Mouse (Mus musculus): ENCODE results near the gene Pax2. TPM values are rescaled to one million over a fixed set of nuclear protein-coding genes. Genes with fewer than 3 reads are reported as not detected.

The Pax2 gene
- polyA plus RNA-seq, 1 experiment from 2014 or later: not detected

DNA sequence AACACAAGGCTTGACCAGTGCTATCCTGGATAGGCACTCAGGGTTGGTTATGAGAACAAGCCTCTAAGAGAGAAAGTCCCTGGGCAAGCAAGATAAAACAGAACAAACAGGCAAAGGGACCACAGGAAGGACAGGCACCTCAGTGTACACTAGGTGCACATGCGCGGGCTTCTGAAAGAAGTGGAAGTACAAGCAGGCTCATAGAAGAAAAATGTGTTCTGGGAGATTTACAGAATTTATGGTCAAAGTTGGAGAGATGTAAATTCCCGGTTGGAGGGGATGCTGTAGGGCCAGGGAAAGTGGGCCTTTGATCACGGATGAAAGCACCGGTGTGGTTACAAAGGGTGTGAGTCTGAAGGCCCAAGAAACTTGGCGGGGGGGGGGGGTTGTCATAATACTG is 10.1 kb upstream of the Pax2 start:
- Histone ChIP-seq H3K9ac (replicated peaks; ENCODE audit: low read depth, low read length) (no peak overlapping the region), H3K36me3 (ENCODE audit: control insufficient read depth, insufficient read depth, low read length) (no peaks in the 10 kb centered on the region), H3K27me3 (ENCODE audit: control insufficient read depth, insufficient read depth, low read length) (peaks cover 72% of the 10 kb centered on the region), H3K4me3 (ENCODE audit: low read depth, low read length) (no peak overlapping the region), H3K4me1 (ENCODE audit: control insufficient read depth, insufficient read depth, low read length) (peaks cover 6% of the 10 kb centered on the region; the same call in 1 of the 2 replicates), H3K27ac (ENCODE audit: low read length) (no peak overlapping the region), H3K9me3 (ENCODE audit: control insufficient read depth, low read depth, low read length) (no peaks in the 10 kb centered on the region), H3K4me2 (replicated peaks; ENCODE audit: low read depth, low read length) (no peak overlapping the region)
- no peak for ATAC-seq (ENCODE audit: insufficient number of reproducible peaks, insufficient read depth, low FRiP score, low read depth)
- 7% methylated on average over 6 of the region's 6 CpGs for WGBS

DNA sequence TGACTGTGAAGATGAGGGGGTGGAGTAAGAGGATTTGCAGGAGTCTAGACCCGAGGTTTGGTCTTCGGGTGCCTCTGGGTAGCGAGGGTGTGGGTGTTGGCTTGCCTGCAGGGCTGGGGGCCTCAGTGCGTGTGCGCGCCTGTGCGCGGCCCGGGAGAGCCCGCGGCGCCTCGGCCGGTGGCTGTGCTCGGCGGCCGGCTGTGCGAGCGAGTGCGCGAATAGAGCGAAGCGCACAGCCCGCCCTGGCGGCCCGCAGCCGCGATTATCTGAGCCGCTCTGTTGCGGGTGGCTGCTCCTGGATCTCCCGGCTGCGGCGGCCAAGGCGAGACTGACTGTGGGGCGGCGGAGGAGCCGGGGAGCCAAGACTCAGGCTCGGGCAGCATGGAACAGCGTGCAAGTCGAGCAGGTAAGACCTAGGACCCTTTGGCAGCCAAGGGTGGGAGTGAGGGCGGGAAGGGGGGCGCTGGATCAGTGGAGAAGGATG is 9.3 kb upstream of the Pax2 start:
- WGBS: under 1% methylated on average over 41 of the region's 42 CpGs
- no peak overlapping the region for H3K4me2 ChIP-seq (replicated peaks; ENCODE audit: low read depth, low read length)
- no peak overlapping the region for H3K9ac ChIP-seq (replicated peaks; ENCODE audit: low read depth, low read length)
- H3K27ac ChIP-seq (ENCODE audit: low read length): no peak overlapping the region
- peaks cover 76% of the 10 kb centered on the region for H3K27me3 ChIP-seq (ENCODE audit: control insufficient read depth, insufficient read depth, low read length)
- peak overlapping the region; percentile 5; the same call in 1 of the 2 replicates for H3K4me3 ChIP-seq (ENCODE audit: low read depth, low read length)
- H3K36me3 ChIP-seq (ENCODE audit: control insufficient read depth, insufficient read depth, low read length): no peaks in the 10 kb centered on the region
- peaks cover 6% of the 10 kb centered on the region; the same call in 1 of the 2 replicates for H3K4me1 ChIP-seq (ENCODE audit: control insufficient read depth, insufficient read depth, low read length)
- no peaks in the 10 kb centered on the region for H3K9me3 ChIP-seq (ENCODE audit: control insufficient read depth, low read depth, low read length)
- ATAC-seq (ENCODE audit: insufficient number of reproducible peaks, insufficient read depth, low FRiP score, low read depth): no peak

DNA sequence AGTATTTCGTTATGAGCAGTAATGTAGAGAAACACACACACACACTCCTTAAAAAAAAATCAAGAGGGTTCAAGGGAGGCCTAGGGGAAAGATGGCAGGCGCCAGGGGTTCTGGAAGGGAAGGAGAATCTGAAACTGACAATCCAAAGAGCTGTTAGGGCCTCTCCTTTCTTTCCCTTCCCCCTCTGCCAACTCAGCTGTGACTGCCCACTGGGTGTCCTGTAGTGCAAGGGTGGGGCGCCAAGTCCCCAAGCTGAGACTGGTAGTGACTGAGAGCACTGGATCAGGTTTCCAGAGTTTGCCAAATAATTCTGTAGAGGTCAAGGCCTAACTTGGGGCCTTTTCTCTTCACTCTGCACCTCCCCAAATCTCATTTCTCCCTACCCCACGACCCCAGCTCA is 8.4 kb upstream of the Pax2 start:
- 7% methylated on average over 4 of the region's 4 CpGs for WGBS
- Histone ChIP-seq H3K4me1 (ENCODE audit: control insufficient read depth, insufficient read depth, low read length) (peaks cover 6% of the 10 kb centered on the region; the same call in 1 of the 2 replicates), H3K27me3 (ENCODE audit: control insufficient read depth, insufficient read depth, low read length) (peaks cover 77% of the 10 kb centered on the region), H3K4me2 (replicated peaks; ENCODE audit: low read depth, low read length) (no peak overlapping the region), H3K36me3 (ENCODE audit: control insufficient read depth, insufficient read depth, low read length) (no peaks in the 10 kb centered on the region), H3K27ac (ENCODE audit: low read length) (no peak overlapping the region), H3K4me3 (ENCODE audit: low read depth, low read length) (no peak overlapping the region), H3K9me3 (ENCODE audit: control insufficient read depth, low read depth, low read length) (no peaks in the 10 kb centered on the region), H3K9ac (replicated peaks; ENCODE audit: low read depth, low read length) (no peak overlapping the region)
- no peak for ATAC-seq (ENCODE audit: insufficient number of reproducible peaks, insufficient read depth, low FRiP score, low read depth)

DNA sequence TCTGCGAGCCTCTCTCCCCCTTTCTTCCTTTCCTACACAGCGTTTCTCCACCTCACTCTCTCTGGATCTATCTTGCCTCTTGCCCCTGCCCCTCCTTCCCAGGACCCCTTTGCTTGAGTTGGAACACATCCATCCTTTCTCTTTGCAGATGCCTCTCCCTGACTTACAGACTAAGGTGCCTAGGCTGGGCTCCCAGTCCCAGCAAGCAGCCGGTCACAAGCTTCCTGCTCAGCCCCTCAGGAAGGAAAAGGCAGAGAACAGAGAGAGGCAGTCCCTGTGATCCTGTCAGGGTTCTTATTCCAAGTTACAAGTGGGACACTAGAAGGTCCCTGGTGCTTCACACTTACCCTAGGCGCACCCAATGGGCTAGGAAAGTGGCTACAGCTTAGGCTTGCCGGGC is 7.6 kb upstream of the Pax2 start:
- Histone ChIP-seq H3K9ac (replicated peaks; ENCODE audit: low read depth, low read length) (no peak overlapping the region), H3K4me3 (ENCODE audit: low read depth, low read length) (no peak overlapping the region), H3K4me2 (replicated peaks; ENCODE audit: low read depth, low read length) (no peak overlapping the region), H3K9me3 (ENCODE audit: control insufficient read depth, low read depth, low read length) (no peaks in the 10 kb centered on the region), H3K36me3 (ENCODE audit: control insufficient read depth, insufficient read depth, low read length) (no peaks in the 10 kb centered on the region), H3K4me1 (ENCODE audit: control insufficient read depth, insufficient read depth, low read length) (peaks cover 6% of the 10 kb centered on the region; the same call in 1 of the 2 replicates), H3K27me3 (ENCODE audit: control insufficient read depth, insufficient read depth, low read length) (peaks cover 80% of the 10 kb centered on the region), H3K27ac (ENCODE audit: low read length) (no peak overlapping the region)
- ATAC-seq (ENCODE audit: insufficient number of reproducible peaks, insufficient read depth, low FRiP score, low read depth): no peak
- WGBS: 2% methylated on average over 5 of the region's 5 CpGs

DNA sequence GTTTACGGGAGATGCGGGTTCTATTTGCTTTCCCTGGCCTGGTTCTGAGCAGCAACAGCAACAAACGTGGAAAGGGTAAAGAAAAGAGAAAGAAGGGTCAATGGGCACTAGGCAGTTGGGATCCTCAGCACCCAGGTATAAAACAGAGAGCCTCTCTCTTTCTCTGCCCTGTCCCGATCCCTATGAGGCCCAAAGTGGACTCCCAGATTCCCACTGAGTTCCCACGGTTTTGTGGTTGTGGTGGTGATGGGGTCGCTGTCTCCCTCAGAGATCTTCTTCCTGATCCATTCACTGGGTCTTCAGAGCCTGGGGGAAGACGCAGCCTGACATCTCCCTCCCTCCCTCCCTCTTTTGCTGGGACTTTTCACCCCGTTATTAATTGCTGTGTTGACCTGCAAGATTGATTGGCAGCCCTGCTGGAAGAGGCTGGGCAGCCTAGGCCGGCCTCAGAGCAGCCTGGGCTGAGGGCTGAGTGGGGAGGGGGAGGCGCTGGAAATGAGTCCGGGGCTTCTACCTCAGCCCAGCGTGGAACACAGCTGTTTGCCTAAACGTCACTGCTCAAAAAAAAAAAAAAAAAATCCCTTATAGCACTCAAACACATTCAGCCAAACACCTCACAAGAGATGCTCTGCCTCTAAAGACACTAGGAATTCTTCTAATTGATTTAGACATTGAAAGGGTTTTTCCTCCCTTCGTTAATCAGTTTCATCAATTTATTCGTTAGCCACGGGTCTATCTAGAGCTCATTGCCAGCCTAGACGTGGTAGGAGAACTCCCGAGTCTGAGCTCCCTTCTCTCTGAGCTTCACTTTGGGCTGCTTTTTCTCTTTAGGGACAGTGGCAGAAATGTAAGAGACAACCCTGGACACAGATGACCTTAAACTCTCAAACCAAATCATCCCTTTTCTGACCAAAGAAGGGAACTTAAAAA is 6.5 kb upstream of the Pax2 start:
- Histone ChIP-seq H3K4me2 (replicated peaks; ENCODE audit: low read depth, low read length) (no peak overlapping the region), H3K4me1 (ENCODE audit: control insufficient read depth, insufficient read depth, low read length) (peaks cover 6% of the 10 kb centered on the region; the same call in 1 of the 2 replicates), H3K9me3 (ENCODE audit: control insufficient read depth, low read depth, low read length) (no peaks in the 10 kb centered on the region), H3K27ac (ENCODE audit: low read length) (no peak overlapping the region), H3K4me3 (ENCODE audit: low read depth, low read length) (no peak overlapping the region), H3K9ac (replicated peaks; ENCODE audit: low read depth, low read length) (no peak overlapping the region), H3K27me3 (ENCODE audit: control insufficient read depth, insufficient read depth, low read length) (peaks cover 80% of the 10 kb centered on the region), H3K36me3 (ENCODE audit: control insufficient read depth, insufficient read depth, low read length) (no peaks in the 10 kb centered on the region)
- no peak for ATAC-seq (ENCODE audit: insufficient number of reproducible peaks, insufficient read depth, low FRiP score, low read depth)
- WGBS: 1% methylated on average over 18 of the region's 18 CpGs

DNA sequence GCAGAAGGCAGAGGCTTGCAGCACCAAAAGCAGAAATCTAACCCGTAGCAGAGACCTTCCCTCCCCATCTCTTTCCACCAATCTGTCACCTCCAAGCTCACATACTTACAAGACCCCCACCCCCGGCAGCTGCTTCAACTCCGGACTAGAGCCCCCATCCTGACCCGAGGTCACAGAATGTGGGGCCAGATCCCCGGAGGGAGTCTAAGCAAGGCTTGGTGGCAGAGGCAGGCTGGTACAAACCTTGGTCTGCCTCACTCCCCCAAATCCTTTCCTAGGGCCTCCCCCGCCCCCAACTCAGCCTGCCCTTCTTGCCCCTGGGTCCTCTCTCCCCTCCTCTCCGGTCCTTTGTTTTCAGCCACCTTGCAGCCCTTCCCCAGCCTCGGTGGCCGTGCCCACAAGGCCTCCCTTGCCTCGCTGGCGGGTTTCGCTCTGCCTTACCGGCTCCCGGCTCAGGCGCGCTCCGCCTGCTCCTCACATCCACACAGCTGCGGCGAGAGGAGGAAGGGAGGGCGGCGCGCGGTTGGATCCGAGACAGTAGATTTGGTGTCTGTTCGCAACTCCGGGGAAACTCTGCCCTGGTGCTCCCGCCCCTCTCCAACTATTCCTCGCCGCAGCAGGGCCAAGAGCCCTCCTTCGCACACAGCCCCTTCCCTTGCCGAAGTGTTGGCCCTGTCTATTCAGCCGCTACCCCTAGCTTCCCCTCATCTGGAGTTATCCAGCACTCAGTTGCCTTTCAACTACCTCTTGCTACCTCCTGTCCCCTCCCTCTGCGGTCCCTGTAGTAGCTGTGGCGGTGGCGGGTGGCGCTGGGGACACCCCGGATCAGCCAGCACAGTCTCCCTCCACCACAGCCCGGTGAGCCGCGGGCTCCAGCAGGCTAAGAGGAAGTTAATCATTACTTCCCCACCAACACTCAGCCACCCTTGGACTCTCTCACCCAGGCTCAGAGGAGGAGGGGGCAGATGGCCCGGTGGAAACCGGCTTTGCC is 5.5 kb upstream of the Pax2 start:
- H3K4me1 ChIP-seq (ENCODE audit: control insufficient read depth, insufficient read depth, low read length): peaks cover 6% of the 10 kb centered on the region; the same call in 1 of the 2 replicates
- peak overlapping the region; percentile 8; the same call in 1 of the 2 replicates for H3K4me3 ChIP-seq (ENCODE audit: low read depth, low read length)
- 1% methylated on average over 42 of the region's 42 CpGs for WGBS
- H3K9ac ChIP-seq (replicated peaks; ENCODE audit: low read depth, low read length): no peak overlapping the region
- H3K4me2 ChIP-seq (replicated peaks; ENCODE audit: low read depth, low read length): peak overlapping the region; percentile 20
- peak; percentile 82 for ATAC-seq (ENCODE audit: insufficient number of reproducible peaks, insufficient read depth, low FRiP score, low read depth)
- no peaks in the 10 kb centered on the region for H3K36me3 ChIP-seq (ENCODE audit: control insufficient read depth, insufficient read depth, low read length)
- no peaks in the 10 kb centered on the region for H3K9me3 ChIP-seq (ENCODE audit: control insufficient read depth, low read depth, low read length)
- H3K27me3 ChIP-seq (ENCODE audit: control insufficient read depth, insufficient read depth, low read length): peaks cover 81% of the 10 kb centered on the region
- no peak overlapping the region for H3K27ac ChIP-seq (ENCODE audit: low read length)

DNA sequence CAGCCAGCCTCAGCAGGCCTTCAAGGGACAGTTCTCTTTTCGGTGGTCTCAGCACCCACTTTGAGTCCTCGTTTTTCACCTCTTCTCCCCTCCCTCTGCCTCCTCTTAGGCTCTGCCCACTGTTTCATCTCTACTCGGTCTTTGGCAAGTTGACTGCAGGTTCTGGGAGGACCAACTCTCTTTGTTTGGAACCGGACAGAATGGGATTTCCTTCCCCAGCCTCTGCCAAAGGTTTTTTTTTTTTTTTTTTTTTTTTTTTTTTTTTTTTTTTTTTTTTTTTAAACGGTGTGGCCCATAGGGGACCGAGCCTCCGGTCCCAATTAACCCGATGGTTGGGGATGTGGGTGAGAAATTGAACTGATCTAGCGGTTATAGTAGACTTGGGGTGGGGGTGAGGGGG is 4.8 kb upstream of the Pax2 start:
- Histone ChIP-seq H3K27ac (ENCODE audit: low read length) (no peak overlapping the region), H3K27me3 (ENCODE audit: control insufficient read depth, insufficient read depth, low read length) (peaks cover 79% of the 10 kb centered on the region), H3K9me3 (ENCODE audit: control insufficient read depth, low read depth, low read length) (no peaks in the 10 kb centered on the region), H3K36me3 (ENCODE audit: control insufficient read depth, insufficient read depth, low read length) (no peaks in the 10 kb centered on the region), H3K4me2 (replicated peaks; ENCODE audit: low read depth, low read length) (no peak overlapping the region; the same call in 1 of the 2 replicates), H3K9ac (replicated peaks; ENCODE audit: low read depth, low read length) (no peak overlapping the region), H3K4me3 (ENCODE audit: low read depth, low read length) (no peak overlapping the region), H3K4me1 (ENCODE audit: control insufficient read depth, insufficient read depth, low read length) (peaks cover 6% of the 10 kb centered on the region; the same call in 1 of the 2 replicates)
- ATAC-seq (ENCODE audit: insufficient number of reproducible peaks, insufficient read depth, low FRiP score, low read depth): no peak
- WGBS: 3% methylated on average over 9 of the region's 9 CpGs

DNA sequence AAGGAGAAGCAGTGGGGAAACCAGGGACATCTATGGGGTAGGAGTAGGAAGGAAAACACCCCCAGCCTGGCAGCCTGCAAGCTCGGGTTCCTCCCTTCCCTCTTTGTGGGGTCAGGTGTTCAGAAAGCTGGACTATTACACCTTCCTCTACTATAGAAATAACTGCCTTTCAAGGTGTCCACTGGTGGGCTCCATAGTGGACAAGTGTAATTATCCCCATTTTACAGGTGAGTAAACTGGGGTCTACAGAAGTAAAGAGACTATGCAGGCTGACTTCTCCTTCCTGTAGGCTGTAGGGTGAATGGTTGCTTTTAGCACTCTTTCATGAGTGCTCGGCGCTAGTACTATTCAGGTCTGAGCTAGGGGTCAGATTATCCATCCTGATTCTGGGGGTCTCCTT is 4.3 kb upstream of the Pax2 start:
- Histone ChIP-seq H3K9ac (replicated peaks; ENCODE audit: low read depth, low read length) (no peak overlapping the region), H3K27me3 (ENCODE audit: control insufficient read depth, insufficient read depth, low read length) (peaks cover 76% of the 10 kb centered on the region), H3K4me3 (ENCODE audit: low read depth, low read length) (no peak overlapping the region), H3K4me1 (ENCODE audit: control insufficient read depth, insufficient read depth, low read length) (peaks cover 9% of the 10 kb centered on the region), H3K4me2 (replicated peaks; ENCODE audit: low read depth, low read length) (no peak overlapping the region), H3K27ac (ENCODE audit: low read length) (no peak overlapping the region), H3K9me3 (ENCODE audit: control insufficient read depth, low read depth, low read length) (no peaks in the 10 kb centered on the region), H3K36me3 (ENCODE audit: control insufficient read depth, insufficient read depth, low read length) (no peaks in the 10 kb centered on the region)
- no peak for ATAC-seq (ENCODE audit: insufficient number of reproducible peaks, insufficient read depth, low FRiP score, low read depth)
- 3% methylated on average over 3 of the region's 3 CpGs for WGBS
